Mouse (Mus musculus): Measurements from ENCODE around the gene Ccnl2. TPM values are rescaled to one million over a fixed set of nuclear protein-coding genes. Genes with fewer than 3 reads are reported as not detected.

Ccnl2 gene
- total RNA-seq, 1 experiment: 103 TPM

DNA sequence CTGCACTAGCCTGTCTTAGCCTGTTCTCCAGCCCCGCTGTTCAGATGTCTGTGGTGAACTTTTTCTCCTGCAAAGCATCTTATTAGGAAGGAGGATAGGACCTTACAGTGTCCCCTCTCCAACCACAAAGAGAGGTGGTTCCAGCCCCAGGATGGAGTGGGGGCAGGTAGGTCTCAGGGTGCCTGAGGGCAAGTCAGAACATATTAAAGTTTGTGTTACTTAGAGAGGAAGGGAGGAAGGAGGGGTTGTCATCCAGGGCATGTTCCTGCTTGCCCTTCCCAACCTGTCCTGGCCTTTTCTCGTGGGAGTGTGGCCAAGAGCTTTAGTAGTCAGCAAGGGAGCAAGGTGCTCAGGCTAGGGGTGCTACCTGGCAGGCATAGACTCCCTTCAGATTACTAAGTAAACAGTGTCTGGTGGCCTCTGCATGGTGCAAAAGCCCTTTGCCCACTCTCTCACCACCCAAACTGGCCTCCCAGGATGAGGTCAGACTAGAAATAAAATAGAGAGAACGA, 21.6 kb upstream of the Ccnl2 start:
- H3K4me3 ChIP-seq (ENCODE audit: insufficient read depth in 1 of 2, low read depth in 1 of 2, low read length in 2 of 2, poor library complexity in 1 of 2, severe bottlenecking in 1 of 2): no peak overlapping the region
- no peak for DNase-seq (ENCODE audit: low read depth, low spot score)
- in situ Hi-C loops (cut with MboI; ENCODE audit: low sequenced_read_pairs in 2 of 2, unreplicated experiment in 2 of 2): no loop called here
- no peaks in the 10 kb centered on the region for H3K4me1 ChIP-seq (ENCODE audit: control insufficient read depth in 2 of 2, insufficient read depth in 2 of 2, low read length in 2 of 2, poor library complexity in 1 of 2)
- no peaks in the 10 kb centered on the region for H3K36me3 ChIP-seq (ENCODE audit: control insufficient read depth, insufficient read depth, low read length, poor library complexity, severe bottlenecking)
- no peak overlapping the region for H3K9ac ChIP-seq (ENCODE audit: insufficient read depth, low read depth, low read length, poor library complexity, severe bottlenecking)
- TF ChIP-seq CHD2 (IDR thresholded peaks at IDR 0.05; ENCODE audit: low read depth, low read length) (no peak), ZC3H11A (IDR thresholded peaks at IDR 0.05; ENCODE audit: borderline replicate concordance, low read depth, low read length) (no peak), HCFC1 (IDR thresholded peaks at IDR 0.05; ENCODE audit: borderline replicate concordance, insufficient read depth, low read length) (no peak), MAFK (IDR thresholded peaks at IDR 0.05; ENCODE audit: insufficient read depth, low read depth, low read length) (no peak)
- no peak overlapping the region for H3K27ac ChIP-seq (ENCODE audit: insufficient read depth, low read depth, low read length, poor library complexity, severe bottlenecking)
- no peaks in the 10 kb centered on the region for H3K9me3 ChIP-seq (ENCODE audit: control insufficient read depth, insufficient read depth, low read depth, low read length)

DNA sequence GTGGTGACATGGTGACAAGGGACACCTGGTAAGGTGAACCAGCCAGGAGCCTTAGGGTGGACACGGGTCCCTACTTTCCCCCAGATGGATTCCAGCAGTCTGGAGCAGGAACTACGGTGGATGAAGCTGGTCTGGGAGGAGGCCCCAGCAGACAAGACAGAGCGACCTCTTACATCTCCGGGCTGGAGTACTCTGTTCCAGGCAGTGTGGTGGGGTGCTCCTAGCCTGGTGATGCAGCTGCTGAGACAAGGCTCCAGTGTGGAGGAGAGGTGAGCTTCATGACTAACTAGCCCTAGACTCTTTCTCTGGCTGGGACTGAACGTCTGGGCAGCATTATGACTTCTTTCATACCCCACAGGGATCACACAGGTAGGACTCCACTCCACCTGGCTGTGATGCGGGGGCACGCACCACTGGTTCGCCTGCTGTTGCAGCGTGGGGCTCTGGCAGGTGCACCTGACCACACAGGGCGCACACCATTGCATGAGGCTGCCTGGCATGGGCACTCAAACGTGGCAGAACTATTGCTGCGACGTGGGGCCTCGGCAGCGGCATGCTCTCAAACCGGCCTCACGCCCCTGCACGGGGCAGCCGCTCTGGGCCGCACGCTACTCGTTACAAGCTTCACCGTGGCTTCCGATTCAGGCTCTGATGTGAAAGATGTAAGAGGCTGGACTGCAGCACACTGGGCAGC, 20.9 kb upstream of the Ccnl2 start:
- no peaks in the 10 kb centered on the region for H3K4me1 ChIP-seq (ENCODE audit: control insufficient read depth in 2 of 2, insufficient read depth in 2 of 2, low read length in 2 of 2, poor library complexity in 1 of 2)
- H3K4me3 ChIP-seq (ENCODE audit: insufficient read depth in 1 of 2, low read depth in 1 of 2, low read length in 2 of 2, poor library complexity in 1 of 2, severe bottlenecking in 1 of 2): peak overlapping the region; percentile 58
- H3K27ac ChIP-seq (ENCODE audit: insufficient read depth, low read depth, low read length, poor library complexity, severe bottlenecking): no peak overlapping the region
- H3K9me3 ChIP-seq (ENCODE audit: control insufficient read depth, insufficient read depth, low read depth, low read length): no peaks in the 10 kb centered on the region
- no peak for TF ChIP-seq ZC3H11A (IDR thresholded peaks at IDR 0.05; ENCODE audit: borderline replicate concordance, low read depth, low read length)
- no peak for TF ChIP-seq HCFC1 (IDR thresholded peaks at IDR 0.05; ENCODE audit: borderline replicate concordance, insufficient read depth, low read length)
- TF ChIP-seq CHD2 (IDR thresholded peaks at IDR 0.05; ENCODE audit: low read depth, low read length): no peak
- TF ChIP-seq MAFK (IDR thresholded peaks at IDR 0.05; ENCODE audit: insufficient read depth, low read depth, low read length): no peak
- no peak for TF ChIP-seq ZNF384 (IDR thresholded peaks at IDR 0.05; ENCODE audit: low read depth, low read length)
- peak overlapping the region; percentile 2; the same call in 1 of the 2 replicates for H3K9ac ChIP-seq (ENCODE audit: insufficient read depth, low read depth, low read length, poor library complexity, severe bottlenecking)
- H3K36me3 ChIP-seq (ENCODE audit: control insufficient read depth, insufficient read depth, low read length, poor library complexity, severe bottlenecking): no peaks in the 10 kb centered on the region
- no peak for DNase-seq (ENCODE audit: low read depth, low spot score)
- in situ Hi-C loops (cut with MboI; ENCODE audit: low sequenced_read_pairs in 2 of 2, unreplicated experiment in 2 of 2): no loop called here

DNA sequence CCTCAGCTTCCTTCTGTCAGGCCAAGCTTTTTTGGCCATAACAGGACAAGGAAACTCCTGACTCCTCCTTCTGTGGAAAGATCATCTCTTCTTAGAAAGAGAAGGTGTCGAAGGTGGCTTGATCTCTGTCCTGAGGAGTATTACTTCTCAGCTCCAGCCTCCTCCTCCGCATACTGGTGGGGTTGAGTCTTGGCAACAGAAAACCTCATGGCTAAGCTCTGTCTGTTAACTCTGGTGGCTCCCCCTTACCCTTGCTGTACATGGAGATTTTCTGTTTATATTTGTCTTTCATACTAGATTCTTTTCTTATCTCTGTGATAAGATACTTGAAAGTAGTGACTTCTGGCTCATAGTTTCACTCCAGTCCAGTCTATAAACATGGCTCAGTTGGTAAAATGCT, 18.6 kb upstream of the Ccnl2 start:
- TF ChIP-seq HCFC1 (IDR thresholded peaks at IDR 0.05; ENCODE audit: borderline replicate concordance, insufficient read depth, low read length) (no peak), CHD2 (IDR thresholded peaks at IDR 0.05; ENCODE audit: low read depth, low read length) (no peak), ZNF384 (IDR thresholded peaks at IDR 0.05; ENCODE audit: low read depth, low read length) (no peak), ZC3H11A (IDR thresholded peaks at IDR 0.05; ENCODE audit: borderline replicate concordance, low read depth, low read length) (no peak), MAFK (IDR thresholded peaks at IDR 0.05; ENCODE audit: insufficient read depth, low read depth, low read length) (no peak)
- Histone ChIP-seq H3K9ac (ENCODE audit: insufficient read depth, low read depth, low read length, poor library complexity, severe bottlenecking) (no peak overlapping the region), H3K36me3 (ENCODE audit: control insufficient read depth, insufficient read depth, low read length, poor library complexity, severe bottlenecking) (no peaks in the 10 kb centered on the region), H3K4me3 (ENCODE audit: insufficient read depth in 1 of 2, low read depth in 1 of 2, low read length in 2 of 2, poor library complexity in 1 of 2, severe bottlenecking in 1 of 2) (no peak overlapping the region), H3K9me3 (ENCODE audit: control insufficient read depth, insufficient read depth, low read depth, low read length) (no peaks in the 10 kb centered on the region), H3K4me1 (ENCODE audit: control insufficient read depth in 2 of 2, insufficient read depth in 2 of 2, low read length in 2 of 2, poor library complexity in 1 of 2) (no peaks in the 10 kb centered on the region), H3K27ac (ENCODE audit: insufficient read depth, low read depth, low read length, poor library complexity, severe bottlenecking) (no peak overlapping the region)
- in situ Hi-C loops (cut with MboI; ENCODE audit: low sequenced_read_pairs in 2 of 2, unreplicated experiment in 2 of 2): no loop called here
- DNase-seq (ENCODE audit: low read depth, low spot score): no peak

DNA sequence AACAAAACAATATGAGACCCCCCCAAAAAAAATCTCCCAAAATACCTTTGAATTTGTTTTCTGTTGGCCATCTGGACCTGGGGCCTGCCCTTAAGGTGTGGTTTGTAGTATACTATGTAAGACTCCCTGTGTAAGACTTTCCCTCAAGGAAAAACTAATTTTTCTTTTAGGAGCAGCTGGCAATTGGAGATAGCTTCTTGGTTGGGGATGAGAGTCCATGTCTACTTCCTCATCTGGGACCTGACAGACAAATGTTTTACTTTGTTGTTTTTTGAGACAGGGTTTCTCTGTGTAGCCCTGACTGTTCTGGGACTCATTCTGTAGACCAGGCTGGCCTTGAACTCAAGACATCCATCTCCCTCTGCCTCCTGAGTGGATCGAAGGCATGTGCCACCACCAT, 10.2 kb upstream of the Ccnl2 start:
- in situ Hi-C loops (cut with MboI; ENCODE audit: low sequenced_read_pairs in 2 of 2, unreplicated experiment in 2 of 2): no loop called here
- no peak overlapping the region for H3K4me3 ChIP-seq (ENCODE audit: insufficient read depth in 1 of 2, low read depth in 1 of 2, low read length in 2 of 2, poor library complexity in 1 of 2, severe bottlenecking in 1 of 2)
- H3K9me3 ChIP-seq (ENCODE audit: control insufficient read depth, insufficient read depth, low read depth, low read length): no peaks in the 10 kb centered on the region
- H3K4me1 ChIP-seq (ENCODE audit: control insufficient read depth in 2 of 2, insufficient read depth in 2 of 2, low read length in 2 of 2, poor library complexity in 1 of 2): peaks cover 0 to 2% of the 10 kb centered on the region in 2 experiments; a peak in 2 of 4 replicates
- no peak overlapping the region for H3K27ac ChIP-seq (ENCODE audit: insufficient read depth, low read depth, low read length, poor library complexity, severe bottlenecking)
- H3K36me3 ChIP-seq (ENCODE audit: control insufficient read depth, insufficient read depth, low read length, poor library complexity, severe bottlenecking): peaks cover 10% of the 10 kb centered on the region
- TF ChIP-seq CHD2 (IDR thresholded peaks at IDR 0.05; ENCODE audit: low read depth, low read length) (no peak), HCFC1 (IDR thresholded peaks at IDR 0.05; ENCODE audit: borderline replicate concordance, insufficient read depth, low read length) (no peak), ZNF384 (IDR thresholded peaks at IDR 0.05; ENCODE audit: low read depth, low read length) (no peak), ZC3H11A (IDR thresholded peaks at IDR 0.05; ENCODE audit: borderline replicate concordance, low read depth, low read length) (no peak), MAFK (IDR thresholded peaks at IDR 0.05; ENCODE audit: insufficient read depth, low read depth, low read length) (no peak)
- no peak for DNase-seq (ENCODE audit: low read depth, low spot score)
- no peak overlapping the region for H3K9ac ChIP-seq (ENCODE audit: insufficient read depth, low read depth, low read length, poor library complexity, severe bottlenecking)
